Mouse (Mus musculus): ENCODE measurements around the gene Wwox.
"Not testable (repeated sequence)": the region's sequence is repeated elsewhere in the genome, so short reads cannot be mapped to it uniquely, and the experiment has no call there.

Wwox gene

GRCm38 (mm10) chr8:114806826-114807420, 367.5 kb downstream of the Wwox start:
- DNase-seq (ENCODE audit: low spot score), result no peak

- DNase-seq (ENCODE audit: low spot score), result no peak
These were observed 368.4 kb downstream of the Wwox start for GRCm38 (mm10) chr8:114807676-114808426.

GRCm38 (mm10) chr8:114810470-114810869, 371.0 kb downstream of the Wwox start:
- DNase-seq (ENCODE audit: low spot score), result no peak

- DNase-seq (ENCODE audit: low spot score), result no peak
These were observed 374.4 kb downstream of the Wwox start for GRCm38 (mm10) chr8:114813830-114814229.

GRCm38 (mm10) chr8:114814769-114815736, 375.6 kb downstream of the Wwox start:
- no peak for DNase-seq (ENCODE audit: low spot score)

GRCm38 (mm10) chr8:114816343-114816742, 376.9 kb downstream of the Wwox start:
- no peak for DNase-seq (ENCODE audit: low spot score)

GRCm38 (mm10) chr8:114816949-114817348, 377.5 kb downstream of the Wwox start:
- no peak for DNase-seq (ENCODE audit: low spot score)

- no peak for DNase-seq (ENCODE audit: low spot score)
These were observed 382.1 kb downstream of the Wwox start for GRCm38 (mm10) chr8:114821543-114821942.

GRCm38 (mm10) chr8:114825460-114825859, 386.0 kb downstream of the Wwox start:
- no peak for DNase-seq (ENCODE audit: low spot score)

GRCm38 (mm10) chr8:114826991-114827390, 387.5 kb downstream of the Wwox start:
- DNase-seq (ENCODE audit: low spot score), result no peak

GRCm38 (mm10) chr8:114827810-114828209, 388.4 kb downstream of the Wwox start:
- not testable (repeated sequence) for DNase-seq (ENCODE audit: low spot score)

- DNase-seq (ENCODE audit: low spot score), result no peak
These were observed 392.1 kb downstream of the Wwox start for GRCm38 (mm10) chr8:114831595-114831994.

- DNase-seq (ENCODE audit: low spot score), result no peak
These were observed 392.9 kb downstream of the Wwox start for GRCm38 (mm10) chr8:114832251-114832774.

- no peak for DNase-seq (ENCODE audit: low spot score)
These were observed 395.3 kb downstream of the Wwox start for GRCm38 (mm10) chr8:114834730-114835129.

GRCm38 (mm10) chr8:114839998-114840397, 400.5 kb downstream of the Wwox start:
- DNase-seq (ENCODE audit: low spot score), result no peak

- no peak for DNase-seq (ENCODE audit: low spot score)
These were observed 408.2 kb downstream of the Wwox start for GRCm38 (mm10) chr8:114847666-114848065.

GRCm38 (mm10) chr8:114849461-114849860, 410.0 kb downstream of the Wwox start:
- DNase-seq (ENCODE audit: low spot score), result no peak

GRCm38 (mm10) chr8:114850014-114850870, 410.8 kb downstream of the Wwox start:
- DNase-seq (ENCODE audit: low spot score), result no peak

- DNase-seq (ENCODE audit: low spot score), result no peak
These were observed 414.3 kb downstream of the Wwox start for GRCm38 (mm10) chr8:114853765-114854164.

- no peak for DNase-seq (ENCODE audit: low spot score)
These were observed 416.4 kb downstream of the Wwox start for GRCm38 (mm10) chr8:114855833-114856232.

GRCm38 (mm10) chr8:114865911-114866310, 426.5 kb downstream of the Wwox start:
- no peak for DNase-seq (ENCODE audit: low spot score)
